Mouse (Mus musculus) limb, embryonic 11.5 days (tissue): ENCODE measurements around the gene Trpm3. TPM values are rescaled to one million over a fixed set of nuclear protein-coding genes. Genes with fewer than 3 reads are reported as not detected.

Experiments used
- ATAC-seq: fragments of 200-750 bp; cut with Nextera tagmentation; 2 replicates; pipeline ENCODE4 v1.8.0; 2017; ENCODE audit warnings: low read depth; ENCODE audit not compliant: insufficient number of reproducible peaks, low FRiP score, low TSS enrichment
- DNase-seq: peaks from one replicate; pipeline ENCODE4 v3.0.0-alpha.2; 2015; ENCODE audit warnings: low spot score
- H3K27ac ChIP-seq: fragments of 300-500 bp; sonication (generic); replicated peaks from 2 replicates; pipeline ENCODE4 v1.5.1; 2014; ENCODE audit warnings: low read depth, mild to moderate bottlenecking, low read length
- H3K27me3 ChIP-seq: fragments of 300-500 bp; sonication (generic); 2 replicates; pipeline ENCODE4 v1.6.1; 2014; ENCODE audit warnings: mild to moderate bottlenecking, low read length, mixed read lengths; ENCODE audit not compliant: control insufficient read depth, insufficient read depth
- H3K36me3 ChIP-seq: fragments of 300-500 bp; sonication (generic); 2 replicates; pipeline ENCODE4 v1.6.1; 2014; ENCODE audit warnings: mild to moderate bottlenecking, low read length, moderate library complexity, mixed read lengths; ENCODE audit not compliant: control insufficient read depth, insufficient read depth
- H3K4me1 ChIP-seq: fragments of 300-500 bp; sonication (generic); 2 replicates; pipeline ENCODE4 v1.6.1; 2014; ENCODE audit warnings: low read length, mixed read lengths; ENCODE audit not compliant: control insufficient read depth, insufficient read depth
- H3K4me2 ChIP-seq: fragments of 300-500 bp; sonication (generic); 2 replicates; pipeline ENCODE4 v1.6.1; 2014; ENCODE audit warnings: low read depth, mild to moderate bottlenecking, moderate library complexity; ENCODE audit not compliant: severe bottlenecking
- H3K4me3 ChIP-seq: fragments of 300-500 bp; sonication (generic); 2 replicates; pipeline ENCODE4 v1.5.1; 2014; ENCODE audit warnings: low read depth, low read length
- H3K9ac ChIP-seq: fragments of 300-500 bp; sonication (generic); 2 replicates; pipeline ENCODE4 v1.6.1; 2014; ENCODE audit warnings: mild to moderate bottlenecking, low read length
- H3K9me3 ChIP-seq: fragments of 300-500 bp; sonication (generic); 2 replicates; pipeline ENCODE4 v1.6.1; 2016; ENCODE audit warnings: low read length; ENCODE audit not compliant: control insufficient read depth
- WGBS: fragments of 180-500 bp; shearing (Covaris S2); extraction: QIAGEN DNeasy Blood & Tissue Kit; methylation state at CpG from one replicate; pipeline ENCODE4 v1.1.7; 2014; 5-methylcytosine and 5-hydroxymethylcytosine counted together
- polyA plus RNA-seq: library from polyadenylated mRNA; unstranded; fragments of >200 nt; fragmentation: Nextera tagmentation; extraction: Ambion mirVana; gene quantifications from 2 replicates; pipeline ENCODE4 v1.2.1, GENCODE M21; 2014

Gene Trpm3
- polyA plus RNA-seq, 1 experiment from 2014 or later: 1.7 TPM

DNA sequence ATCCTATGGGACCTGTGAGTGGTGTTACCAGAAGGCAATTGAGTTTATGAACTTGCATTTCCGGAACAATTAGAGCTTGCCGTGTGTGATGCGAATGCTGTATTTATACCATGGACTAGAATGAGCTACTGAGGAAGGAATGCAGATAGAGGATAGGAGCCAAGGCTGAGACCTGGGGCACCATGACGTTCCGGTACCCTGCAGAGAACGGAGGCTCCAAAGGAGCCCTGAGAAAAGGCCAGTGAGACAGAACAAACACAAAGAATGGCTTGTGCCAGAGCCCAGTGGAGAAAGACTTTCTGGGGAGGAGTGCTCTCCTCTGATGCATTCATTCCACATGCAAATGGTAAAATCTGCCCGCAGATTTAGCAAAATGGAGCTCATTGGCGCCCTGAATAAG is 682.9 kb downstream of the Trpm3 start:
- Histone ChIP-seq H3K36me3 (no peaks in the 10 kb centered on the region), H3K4me1 (no peaks in the 10 kb centered on the region), H3K9ac (no peak overlapping the region), H3K4me3 (no peak overlapping the region), H3K4me2 (no peak overlapping the region), H3K9me3 (no peaks in the 10 kb centered on the region), H3K27ac (no peak overlapping the region), H3K27me3 (no peaks in the 10 kb centered on the region)
- DNase-seq (no peak), ATAC-seq (no peak)
- WGBS: 82% methylated on average over 8 of the region's 8 CpGs

DNA sequence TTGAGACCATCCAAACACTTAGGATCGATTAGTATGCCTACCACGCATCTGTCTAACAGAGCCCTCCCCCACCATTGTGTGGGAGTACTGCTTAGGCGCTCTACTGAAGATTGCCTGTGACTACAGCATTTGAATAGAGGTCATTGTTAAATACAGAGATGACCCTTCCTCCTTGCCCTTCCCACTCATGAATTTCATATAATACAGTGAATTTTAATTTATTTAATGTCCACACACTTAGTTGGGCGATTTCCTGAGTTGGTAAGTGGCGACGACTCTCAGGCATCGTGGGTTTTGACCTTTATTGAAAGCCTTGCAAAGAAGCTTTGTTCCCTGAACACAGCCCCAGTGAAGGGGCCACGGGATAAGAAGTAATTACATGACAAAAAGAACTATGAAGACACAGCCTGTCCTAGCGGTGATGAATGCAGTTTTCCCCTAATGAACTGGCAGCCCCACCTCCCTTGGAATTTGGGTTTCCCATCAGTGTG is 684.7 kb downstream of the Trpm3 start:
- Histone ChIP-seq H3K4me2 (no peak overlapping the region), H3K4me3 (no peak overlapping the region), H3K9me3 (no peaks in the 10 kb centered on the region), H3K27ac (no peak overlapping the region), H3K9ac (no peak overlapping the region), H3K27me3 (no peaks in the 10 kb centered on the region), H3K4me1 (no peaks in the 10 kb centered on the region), H3K36me3 (no peaks in the 10 kb centered on the region)
- ATAC-seq (no peak), DNase-seq (no peak)
- WGBS: 82% methylated on average over 9 of the region's 9 CpGs

DNA sequence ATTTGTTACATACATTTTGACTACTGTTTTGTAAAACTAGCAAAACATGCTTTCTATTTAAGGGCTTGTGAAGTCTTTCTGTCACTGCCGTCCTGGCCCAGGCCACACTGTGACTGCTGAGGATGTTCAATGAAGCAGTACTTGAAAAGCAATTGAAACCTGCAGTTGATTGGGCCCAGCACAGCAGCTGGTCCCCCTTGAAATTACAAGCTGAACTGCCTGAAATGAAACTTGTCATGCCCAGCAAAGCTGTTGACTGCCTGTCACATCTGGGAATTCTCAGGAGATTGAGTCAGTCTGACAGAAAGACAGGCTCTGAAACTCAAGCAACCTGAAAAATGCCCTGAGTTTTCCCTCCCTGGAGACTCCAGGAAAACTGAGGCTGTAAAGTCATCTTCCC is 687.0 kb downstream of the Trpm3 start:
- no peak for DNase-seq
- H3K4me2 ChIP-seq: no peak overlapping the region
- H3K36me3 ChIP-seq: no peaks in the 10 kb centered on the region
- no peak overlapping the region for H3K27ac ChIP-seq
- H3K4me3 ChIP-seq: no peak overlapping the region
- ATAC-seq: no peak
- H3K9me3 ChIP-seq: no peaks in the 10 kb centered on the region
- H3K9ac ChIP-seq: no peak overlapping the region
- H3K4me1 ChIP-seq: no peaks in the 10 kb centered on the region
- 36% methylated on average over 1 of the region's 1 CpGs for WGBS
- H3K27me3 ChIP-seq: no peaks in the 10 kb centered on the region

DNA sequence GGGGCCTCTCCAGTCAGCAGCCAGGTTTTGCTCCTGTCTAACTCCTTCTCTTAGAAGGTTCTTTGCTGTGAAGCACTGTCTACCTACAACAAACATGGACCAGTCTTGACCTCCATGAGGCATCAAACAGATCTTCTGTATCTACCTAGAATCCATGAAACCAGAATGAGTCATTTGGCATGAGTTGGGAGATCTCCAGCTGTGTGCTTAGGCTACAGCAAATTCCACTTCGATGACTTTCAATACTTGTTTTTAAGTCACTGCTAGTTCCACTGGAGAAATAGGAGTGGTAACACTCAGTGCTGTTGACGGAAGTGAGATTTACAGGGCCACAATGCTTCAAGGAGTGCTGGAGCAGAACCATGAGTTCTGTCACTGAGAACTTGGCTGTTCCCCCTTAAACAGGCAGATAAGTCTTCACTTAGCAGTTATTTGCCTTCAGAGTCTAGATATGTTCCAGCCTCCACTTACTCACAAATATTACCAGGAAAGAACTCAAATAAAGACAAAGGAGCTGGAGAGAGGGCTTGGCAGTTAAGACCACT is 689.4 kb downstream of the Trpm3 start:
- DNase-seq: no peak
- ATAC-seq: no peak
- no peaks in the 10 kb centered on the region for H3K27me3 ChIP-seq
- WGBS: 94% methylated on average over 2 of the region's 2 CpGs
- H3K36me3 ChIP-seq: no peaks in the 10 kb centered on the region
- no peak overlapping the region for H3K27ac ChIP-seq
- H3K9ac ChIP-seq: no peak overlapping the region
- no peaks in the 10 kb centered on the region for H3K9me3 ChIP-seq
- no peak overlapping the region for H3K4me2 ChIP-seq
- no peak overlapping the region for H3K4me3 ChIP-seq
- H3K4me1 ChIP-seq: no peaks in the 10 kb centered on the region

DNA sequence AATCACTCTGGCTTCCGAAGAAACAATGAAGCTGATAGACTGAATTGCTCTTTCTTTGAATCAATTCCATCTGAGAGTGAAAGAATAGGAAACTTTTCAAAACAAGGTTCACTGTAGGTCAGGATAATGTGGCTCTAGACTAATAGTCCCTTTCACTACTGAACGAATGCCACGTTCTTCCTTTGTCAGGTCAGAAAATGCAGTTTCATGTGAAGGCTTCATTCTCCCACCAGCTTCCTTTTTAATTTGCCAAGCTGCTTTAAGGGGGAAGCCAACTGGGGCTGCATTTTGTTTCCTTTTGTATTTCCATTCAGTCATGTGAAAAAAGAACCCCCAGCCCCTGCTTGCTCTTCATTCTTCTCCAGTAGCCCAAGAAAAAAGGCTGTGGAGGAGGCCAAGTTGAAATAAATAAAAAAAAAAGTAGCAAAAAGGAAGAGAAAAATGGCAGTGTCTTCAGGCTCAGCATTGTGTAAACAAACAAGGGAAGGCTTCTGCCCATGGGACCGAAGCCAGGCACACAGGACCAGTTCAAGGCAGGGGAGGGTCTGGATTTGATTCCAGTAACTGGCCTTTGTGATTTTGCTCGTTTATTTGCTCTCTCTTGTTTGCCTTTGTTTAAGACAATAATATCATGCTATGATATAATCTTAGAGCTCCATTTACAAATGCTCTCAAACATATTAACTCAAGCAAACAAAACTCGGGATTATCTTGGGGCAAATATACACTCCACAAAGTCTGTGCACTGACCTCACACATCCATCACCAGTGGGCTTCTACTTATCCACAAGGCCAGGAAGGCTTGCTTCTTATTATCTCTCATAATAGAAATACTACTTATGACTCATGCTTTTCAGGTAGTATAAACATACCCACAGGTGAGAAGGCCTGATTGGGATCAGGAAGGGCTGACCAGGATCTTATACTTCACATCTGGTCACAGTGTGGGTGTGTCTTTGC is 702.5 kb downstream of the Trpm3 start:
- Histone ChIP-seq H3K4me1 (no peaks in the 10 kb centered on the region), H3K27ac (no peak overlapping the region), H3K36me3 (no peaks in the 10 kb centered on the region), H3K27me3 (no peaks in the 10 kb centered on the region), H3K9me3 (no peaks in the 10 kb centered on the region), H3K9ac (no peak overlapping the region), H3K4me2 (no peak overlapping the region), H3K4me3 (no peak overlapping the region)
- DNase-seq (no peak), ATAC-seq (no peak)
- 84% methylated on average over 6 of the region's 6 CpGs for WGBS

DNA sequence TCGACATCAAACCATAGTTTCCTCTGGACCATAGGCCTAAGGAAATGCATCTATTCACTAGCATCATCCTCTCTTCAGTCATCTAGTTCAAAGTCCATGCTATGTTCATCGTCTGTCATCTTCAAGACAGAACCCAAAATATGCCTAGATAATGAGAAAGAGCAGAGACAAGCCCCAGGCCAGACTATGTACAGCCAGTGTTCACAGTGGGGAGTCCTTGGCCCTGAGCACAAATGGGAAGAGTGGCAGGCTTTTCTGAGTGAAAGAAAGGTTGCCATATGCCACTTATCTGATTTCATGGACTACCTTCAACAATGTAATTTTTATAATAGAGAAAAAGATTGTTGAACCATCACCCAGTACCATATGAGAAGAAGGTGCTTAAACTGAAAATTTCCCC is 703.9 kb downstream of the Trpm3 start:
- Histone ChIP-seq H3K36me3 (no peaks in the 10 kb centered on the region), H3K27ac (no peak overlapping the region), H3K4me1 (no peaks in the 10 kb centered on the region), H3K4me3 (no peak overlapping the region), H3K27me3 (no peaks in the 10 kb centered on the region), H3K9me3 (no peaks in the 10 kb centered on the region), H3K4me2 (no peak overlapping the region), H3K9ac (no peak overlapping the region)
- ATAC-seq: no peak
- WGBS: 90% methylated on average over 2 of the region's 2 CpGs
- DNase-seq: no peak

DNA sequence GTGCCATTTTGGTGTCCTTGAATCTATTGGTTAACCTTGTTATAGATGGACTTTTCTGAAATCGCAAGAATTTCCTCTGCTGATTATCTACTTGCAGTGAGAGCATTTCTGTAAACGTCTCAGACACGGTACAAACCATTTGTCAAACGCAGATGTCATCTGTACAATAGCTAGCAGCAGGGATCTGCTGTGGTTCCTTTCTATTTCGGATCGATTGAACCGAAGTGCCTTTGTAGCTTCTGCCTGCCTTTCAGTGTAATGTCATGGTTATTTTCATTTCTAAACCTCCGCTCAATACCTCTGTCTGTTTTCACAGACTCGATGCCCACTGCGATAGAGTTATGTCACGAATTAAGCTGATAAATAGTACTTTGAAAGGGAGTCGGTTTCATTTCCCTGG is 708.9 kb downstream of the Trpm3 start:
- Histone ChIP-seq H3K9ac (no peak overlapping the region), H3K9me3 (no peaks in the 10 kb centered on the region), H3K27ac (no peak overlapping the region), H3K27me3 (no peaks in the 10 kb centered on the region), H3K4me2 (no peak overlapping the region), H3K36me3 (no peaks in the 10 kb centered on the region), H3K4me1 (no peaks in the 10 kb centered on the region), H3K4me3 (no peak overlapping the region)
- ATAC-seq (no peak), DNase-seq (no peak)
- WGBS: 90% methylated on average over 12 of the region's 12 CpGs

DNA sequence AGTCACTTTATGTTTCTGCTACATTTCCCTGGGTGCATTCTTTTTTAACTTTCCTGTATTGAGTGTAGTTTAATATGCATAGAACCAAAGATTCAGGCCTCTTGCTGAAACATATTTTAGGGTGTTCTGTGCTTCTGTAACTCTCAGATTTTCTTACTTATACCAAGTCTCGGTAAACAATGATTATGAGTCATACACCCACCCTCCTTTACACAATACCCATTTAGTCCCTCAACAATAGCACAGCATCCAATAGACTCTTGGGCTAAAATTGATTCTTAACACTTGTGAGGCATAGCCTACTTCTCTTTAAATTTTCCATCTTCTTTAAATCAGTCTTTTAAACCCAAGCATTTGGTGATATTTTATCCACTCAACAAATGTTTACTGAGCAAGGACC is 709.4 kb downstream of the Trpm3 start:
- Histone ChIP-seq H3K9ac (no peak overlapping the region), H3K4me1 (no peaks in the 10 kb centered on the region), H3K27me3 (no peaks in the 10 kb centered on the region), H3K27ac (no peak overlapping the region), H3K36me3 (no peaks in the 10 kb centered on the region), H3K4me2 (no peak overlapping the region), H3K4me3 (no peak overlapping the region), H3K9me3 (no peaks in the 10 kb centered on the region)
- ATAC-seq: no peak
- no peak for DNase-seq
- 83% methylated on average over 1 of the region's 1 CpGs for WGBS
